Mouse (Mus musculus): ENCODE measurements around the gene Pbdc1. TPM values are rescaled to one million over a fixed set of nuclear protein-coding genes. Genes with fewer than 3 reads are reported as not detected.
"Not testable (repeated sequence)": the region's sequence is repeated elsewhere in the genome, so short reads cannot be mapped to it uniquely, and the experiment has no call there.

The Pbdc1 gene
- polyA plus RNA-seq, 1 experiment from 2014 or later, result 45.0 TPM

GRCm38 (mm10) chrX:105104175-105104574, 24.6 kb downstream of the Pbdc1 start:
- no peaks in the 10 kb centered on the region for H3K36me3 ChIP-seq (ENCODE audit: control insufficient read depth, insufficient read depth, low read length)
- no peaks in the 10 kb centered on the region for H3K27me3 ChIP-seq (ENCODE audit: control insufficient read depth, insufficient read depth, low read length)
- H3K27ac ChIP-seq (ENCODE audit: low read depth, low read length), result no peak overlapping the region
- no peak overlapping the region for H3K9ac ChIP-seq (ENCODE audit: low read depth, low read length)
- no peak overlapping the region for H3K4me2 ChIP-seq
- WGBS (ENCODE audit: insufficient replicate concordance), result 39% methylated on average over 5 of the region's 5 CpGs
- ATAC-seq (replicated peaks; ENCODE audit: insufficient number of reproducible peaks, low FRiP score, low TSS enrichment), result no peak
- no peaks in the 10 kb centered on the region for H3K4me1 ChIP-seq (ENCODE audit: control insufficient read depth, insufficient read depth, low read length)
- no peaks in the 10 kb centered on the region for H3K9me3 ChIP-seq (replicated peaks; ENCODE audit: control insufficient read depth, low read length)
- H3K4me3 ChIP-seq (ENCODE audit: low read depth, low read length), result no peak overlapping the region

- Histone ChIP-seq H3K4me3 (ENCODE audit: low read depth, low read length) (no peak overlapping the region), H3K27ac (ENCODE audit: low read depth, low read length) (no peak overlapping the region), H3K4me2 (no peak overlapping the region), H3K36me3 (ENCODE audit: control insufficient read depth, insufficient read depth, low read length) (no peaks in the 10 kb centered on the region), H3K9me3 (replicated peaks; ENCODE audit: control insufficient read depth, low read length) (no peaks in the 10 kb centered on the region), H3K27me3 (ENCODE audit: control insufficient read depth, insufficient read depth, low read length) (peaks cover 4% of the 10 kb centered on the region; the same call in 1 of the 2 replicates), H3K4me1 (ENCODE audit: control insufficient read depth, insufficient read depth, low read length) (no peaks in the 10 kb centered on the region), H3K9ac (ENCODE audit: low read depth, low read length) (no peak overlapping the region)
- no peak for ATAC-seq (replicated peaks; ENCODE audit: insufficient number of reproducible peaks, low FRiP score, low TSS enrichment)
- WGBS (ENCODE audit: insufficient replicate concordance), result 59% methylated on average over 2 of the region's 2 CpGs
Observed at GRCm38 (mm10) chrX:105114994-105115393, 35.4 kb downstream of the Pbdc1 start.

- WGBS (ENCODE audit: insufficient replicate concordance), result 12% methylated on average over 64 of the region's 65 CpGs
- Histone ChIP-seq H3K4me3 (ENCODE audit: low read depth, low read length) (peak within 1 kb of the TSS; percentile 48), H3K27me3 (ENCODE audit: control insufficient read depth, insufficient read depth, low read length) (peaks cover 35% of the 10 kb centered on the region), H3K9ac (ENCODE audit: low read depth, low read length) (peak within 1 kb of the TSS; percentile 52), H3K9me3 (replicated peaks; ENCODE audit: control insufficient read depth, low read length) (no peaks in the 10 kb centered on the region), H3K4me1 (ENCODE audit: control insufficient read depth, insufficient read depth, low read length) (no peaks in the 10 kb centered on the region), H3K4me2 (peak within 1 kb of the TSS; percentile 80), H3K27ac (ENCODE audit: low read depth, low read length) (no peak within 1 kb of the TSS), H3K36me3 (ENCODE audit: control insufficient read depth, insufficient read depth, low read length) (no peaks in the 10 kb centered on the region)
- ATAC-seq (replicated peaks; ENCODE audit: insufficient number of reproducible peaks, low FRiP score, low TSS enrichment), result peak; percentile 65
Observed at GRCm38 (mm10) chrX:105120275-105121226, 41.0 kb downstream of the Pbdc1 start, which contains the start of gene Magee1. TSS of gene Magee1 (plus strand) at chrX:105120378.

GRCm38 (mm10) chrX:105121227-105121865, 41.8 kb downstream of the Pbdc1 start:
- no peaks in the 10 kb centered on the region for H3K4me1 ChIP-seq (ENCODE audit: control insufficient read depth, insufficient read depth, low read length)
- peak overlapping the region; percentile 80 for H3K4me2 ChIP-seq
- H3K27ac ChIP-seq (ENCODE audit: low read depth, low read length), result no peak overlapping the region
- peak overlapping the region; percentile 48 for H3K4me3 ChIP-seq (ENCODE audit: low read depth, low read length)
- WGBS (ENCODE audit: insufficient replicate concordance), result 11% methylated on average over 35 of the region's 38 CpGs
- ATAC-seq (replicated peaks; ENCODE audit: insufficient number of reproducible peaks, low FRiP score, low TSS enrichment), result peak; percentile 49; the same call in 1 of the 2 replicates
- H3K9ac ChIP-seq (ENCODE audit: low read depth, low read length), result no peak overlapping the region
- peaks cover 35% of the 10 kb centered on the region for H3K27me3 ChIP-seq (ENCODE audit: control insufficient read depth, insufficient read depth, low read length)
- H3K36me3 ChIP-seq (ENCODE audit: control insufficient read depth, insufficient read depth, low read length), result no peaks in the 10 kb centered on the region
- no peaks in the 10 kb centered on the region for H3K9me3 ChIP-seq (replicated peaks; ENCODE audit: control insufficient read depth, low read length)

GRCm38 (mm10) chrX:105124903-105125302, 45.3 kb downstream of the Pbdc1 start:
- Histone ChIP-seq H3K4me2 (no peak overlapping the region), H3K36me3 (ENCODE audit: control insufficient read depth, insufficient read depth, low read length) (no peaks in the 10 kb centered on the region), H3K4me3 (ENCODE audit: low read depth, low read length) (no peak overlapping the region), H3K9me3 (replicated peaks; ENCODE audit: control insufficient read depth, low read length) (no peaks in the 10 kb centered on the region), H3K27me3 (ENCODE audit: control insufficient read depth, insufficient read depth, low read length) (peaks cover 32% of the 10 kb centered on the region), H3K27ac (ENCODE audit: low read depth, low read length) (no peak overlapping the region), H3K9ac (ENCODE audit: low read depth, low read length) (no peak overlapping the region), H3K4me1 (ENCODE audit: control insufficient read depth, insufficient read depth, low read length) (no peaks in the 10 kb centered on the region)
- no peak for ATAC-seq (replicated peaks; ENCODE audit: insufficient number of reproducible peaks, low FRiP score, low TSS enrichment)
- 15% methylated on average over 2 of the region's 3 CpGs for WGBS (ENCODE audit: insufficient replicate concordance)

GRCm38 (mm10) chrX:105151872-105152461, 72.4 kb downstream of the Pbdc1 start:
- Histone ChIP-seq H3K27ac (ENCODE audit: low read depth, low read length) (no peak overlapping the region), H3K27me3 (ENCODE audit: control insufficient read depth, insufficient read depth, low read length) (peaks cover 11% of the 10 kb centered on the region), H3K4me1 (ENCODE audit: control insufficient read depth, insufficient read depth, low read length) (no peaks in the 10 kb centered on the region), H3K4me3 (ENCODE audit: low read depth, low read length) (peak overlapping the region; percentile 26; the same call in 1 of the 2 replicates), H3K9ac (ENCODE audit: low read depth, low read length) (peak overlapping the region; percentile 52; the same call in 1 of the 2 replicates), H3K36me3 (ENCODE audit: control insufficient read depth, insufficient read depth, low read length) (no peaks in the 10 kb centered on the region), H3K9me3 (replicated peaks; ENCODE audit: control insufficient read depth, low read length) (no peaks in the 10 kb centered on the region), H3K4me2 (peak overlapping the region; percentile 44)
- 43% methylated on average over 25 of the region's 26 CpGs for WGBS (ENCODE audit: insufficient replicate concordance)
- no peak for ATAC-seq (replicated peaks; ENCODE audit: insufficient number of reproducible peaks, low FRiP score, low TSS enrichment)

- 60% methylated on average over 6 of the region's 6 CpGs for WGBS (ENCODE audit: insufficient replicate concordance)
Observed at GRCm38 (mm10) chrX:105165007-105165406, 85.5 kb downstream of the Pbdc1 start.

More at GRCm38 (mm10) chrX:105165007-105165406, 85.5 kb downstream of the Pbdc1 start:
- H3K4me2 ChIP-seq; H3K27me3 ChIP-seq (ENCODE audit: control insufficient read depth, insufficient read depth, low read length); H3K27ac ChIP-seq (ENCODE audit: low read depth, low read length); H3K36me3 ChIP-seq (ENCODE audit: control insufficient read depth, insufficient read depth, low read length); H3K4me3 ChIP-seq (ENCODE audit: low read depth, low read length); ATAC-seq (replicated peaks; ENCODE audit: insufficient number of reproducible peaks, low FRiP score, low TSS enrichment); H3K9me3 ChIP-seq (replicated peaks; ENCODE audit: control insufficient read depth, low read length); H3K4me1 ChIP-seq (ENCODE audit: control insufficient read depth, insufficient read depth, low read length); H3K9ac ChIP-seq (ENCODE audit: low read depth, low read length): not testable (repeated sequence)

Data from heart, embryonic 11.5 days (tissue).